Mouse (Mus musculus): ENCODE measurements around the gene Mt4. TPM values are rescaled to one million over a fixed set of nuclear protein-coding genes. Genes with fewer than 3 reads are reported as not detected.

The Mt4 gene
- polyA plus RNA-seq (2017; shearing (Covaris generic)), result not detected

DNA sequence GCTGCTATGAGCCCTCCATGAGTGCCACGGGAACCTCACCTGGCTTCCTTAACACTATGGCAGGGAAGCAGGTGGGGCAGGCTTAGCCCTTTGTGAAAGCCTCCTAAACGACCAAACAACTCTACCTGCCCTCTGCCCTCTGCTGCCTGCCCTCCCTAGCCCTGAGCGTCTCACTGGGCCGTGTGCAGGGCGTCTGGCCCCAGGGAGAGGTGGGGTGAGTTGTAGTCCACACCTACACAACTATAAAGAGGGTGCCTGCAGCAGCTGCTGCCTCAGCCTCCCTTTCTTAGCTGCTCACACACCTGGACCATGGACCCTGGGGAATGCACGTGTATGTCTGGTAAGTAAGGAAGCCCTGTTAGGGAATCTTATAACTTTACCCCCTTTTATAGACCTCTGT lies at the start of gene Mt4:
TSS of gene Mt4 (plus strand) at position 265 of the 400 bp plus-strand sequence.

DNA sequence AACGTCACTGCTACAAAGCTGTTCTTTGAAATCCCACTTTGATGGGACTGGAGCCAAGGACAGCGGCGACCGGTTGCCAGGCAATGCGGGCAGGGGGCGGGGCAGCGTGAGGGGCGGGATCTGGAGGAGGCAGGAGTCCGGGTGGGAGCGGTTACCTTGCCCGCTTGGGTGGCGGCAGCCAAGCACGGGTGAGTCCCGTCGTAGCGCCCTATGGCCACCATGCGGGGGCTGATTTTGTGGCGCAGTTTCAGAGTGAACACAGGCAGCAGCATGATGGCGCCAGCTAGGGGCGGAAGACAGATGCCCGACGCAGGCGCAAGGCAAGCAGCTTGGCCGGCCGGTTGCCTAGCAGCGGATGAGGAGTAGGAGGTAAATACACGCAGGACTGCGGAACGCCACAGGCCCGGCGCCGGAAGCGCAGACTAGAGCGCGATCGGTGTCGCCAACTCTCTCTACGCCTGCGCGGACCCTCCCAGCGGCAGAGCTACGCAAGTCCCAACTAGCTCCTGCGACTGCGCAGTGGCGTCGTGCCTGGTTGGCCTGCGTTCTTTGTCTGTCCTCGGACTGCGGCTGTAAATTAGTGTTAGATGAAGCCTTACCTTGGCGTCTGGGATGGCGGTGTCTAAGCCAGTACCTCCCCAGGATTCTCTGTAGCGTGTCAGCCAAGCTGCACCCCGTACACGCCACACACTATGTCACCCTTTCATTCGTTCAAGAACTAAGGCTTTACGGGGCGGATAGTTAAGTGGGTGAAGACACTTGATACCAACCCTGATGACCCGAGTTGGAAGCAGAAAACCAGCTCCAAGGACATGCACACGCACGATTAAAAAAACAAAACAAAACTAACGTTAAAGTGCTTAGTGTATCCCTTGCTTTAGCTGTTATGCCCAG lies 38.7 kb upstream of the Mt4 start, which contains the start of gene Bbs2:
TSS of gene Bbs2 (minus strand) at position 848 of the 894 bp plus-strand sequence.

GRCm38 (mm10) chr8:94152513-94153300 lies 15.7 kb downstream of the Mt4 start, which contains the start of gene Mt3:
Gene Mt3, plus strand, starts transcription at chr8:94152607.

GRCm38 (mm10) chr8:94172075-94172808 lies 35.2 kb downstream of the Mt4 start, which contains the start of gene Mt2:
Gene Mt2, plus strand, starts transcription at chr8:94172664.

GRCm38 (mm10) chr8:94178857-94179712 lies 42.1 kb downstream of the Mt4 start, which contains the start of gene Mt1:
Gene Mt1, plus strand, starts transcription at chr8:94179082.

Other genes with a start within 250 kb of the Mt4 start
- gene Amfr, start 124.4 kb upstream of the Mt4 start, polyA plus RNA-seq (2017; shearing (Covaris generic)), result 146 TPM
- 125 TPM for gene Nudt21, start 100.2 kb upstream of the Mt4 start, polyA plus RNA-seq (2017; shearing (Covaris generic))
- 12.9 TPM for gene Ogfod1, start 100.0 kb upstream of the Mt4 start, polyA plus RNA-seq (2017; shearing (Covaris generic))
- gene Bbs2, start 38.3 kb upstream of the Mt4 start, polyA plus RNA-seq (2017; shearing (Covaris generic)), result 8.4 TPM
- 2.0 TPM for gene Mt3, start 15.4 kb downstream of the Mt4 start, polyA plus RNA-seq (2017; shearing (Covaris generic))
- 8.0 TPM for gene Mt2, start 35.5 kb downstream of the Mt4 start, polyA plus RNA-seq (2017; shearing (Covaris generic))
- gene Mt1, start 41.9 kb downstream of the Mt4 start, polyA plus RNA-seq (2017; shearing (Covaris generic)), result 59.8 TPM
- 37.0 TPM for gene Nup93, start 77.4 kb downstream of the Mt4 start, polyA plus RNA-seq (2017; shearing (Covaris generic))
- gene Slc12a3, start 192.0 kb downstream of the Mt4 start, polyA plus RNA-seq (2017; shearing (Covaris generic)), result 0.23 TPM
- 244 TPM for gene Herpud1, start 249.2 kb downstream of the Mt4 start, polyA plus RNA-seq (2017; shearing (Covaris generic))

Measured in effector memory CD4-positive, alpha-beta T cell, adult 7 months (primary cell).